In genomic region chr14:60368769-60369666, GRCm38 (mm10) we compare ENCODE assay signal across 15 mouse cellular contexts. TPM values are rescaled to one million over a fixed set of nuclear protein-coding genes. Genes with fewer than 3 reads are reported as not detected.
DNase-seq lines count a peak whose midpoint lies in the region; ATAC-seq and TF ChIP-seq lines count a peak whose summit lies in the region.
"Had no signal": no experiment of that assay in that cellular context is flagged by ENCODE, and none has a peak within 500 bp of the region (broad histone marks: within the 10 kb centered on the region; RNA-seq: fewer than 3 reads in every experiment).

No protein-coding gene starts in this region.

- no peaks in the 10 kb centered on the region for H3K9me3 ChIP-seq in embryonic facial prominence, embryonic 10.5 days
- H3K9me3 ChIP-seq in midbrain, embryonic 12.5 days: no peaks in the 10 kb centered on the region

- 0 out of 2 replicates have a peak, but pooled peaks cover 6% of the 10 kb centered on the region for H3K27me3 ChIP-seq in embryonic facial prominence, embryonic 10.5 days (replicated peaks; ENCODE audit: low read depth, poor library complexity, severe bottlenecking)
- peaks cover 5% of the 10 kb centered on the region for H3K27me3 ChIP-seq in midbrain, embryonic 12.5 days

- H3K4me2 ChIP-seq in midbrain, embryonic 12.5 days (replicated peaks): no peak overlapping the region

- peak; percentile 62 for DNase-seq in cerebellum, adult 9-11 months
- DNase-seq in cerebellum, adult 18-20 months: no peak
- DNase-seq in brain, adult 2 months (ENCODE audit: low read depth, low spot score): peak; percentile 52
- DNase-seq in embryonic facial prominence, embryonic 10.5 days (ENCODE audit: low spot score): peak; percentile 11
- no peak for DNase-seq in right cerebral cortex, postnatal 14 days
- DNase-seq in gastrocnemius, postnatal 14 days: no peak
- DNase-seq in lung, adult 2 months: no peak
- DNase-seq: adrenal gland, postnatal 25 days; B cell, adult 2 months; heart, postnatal 14 days; kidney, postnatal 36 days; liver, postnatal 0 days; thymus, adult 2 months had no signal

- ATAC-seq in midbrain, embryonic 12.5 days (ENCODE audit: low FRiP score, low read depth): peak; percentile 49; the same call in 1 of the 2 replicates
- ATAC-seq: liver, postnatal 0 days had no signal

- H3K4me3 ChIP-seq in embryonic facial prominence, embryonic 10.5 days: no peak overlapping the region
- H3K4me3 ChIP-seq in midbrain, embryonic 12.5 days: no peak overlapping the region
- H3K4me3 ChIP-seq in lung, adult 2 months (replicated peaks; ENCODE audit: extremely low read depth, low read depth, low read length): no peak overlapping the region

- intact Hi-C loops in gastrocnemius, postnatal 14 days (cut with DNase I; ENCODE audit: low total_unique reads): no loop called here

- H3K36me3 ChIP-seq in embryonic facial prominence, embryonic 10.5 days (replicated peaks): no peaks in the 10 kb centered on the region
- H3K36me3 ChIP-seq in midbrain, embryonic 12.5 days: no peaks in the 10 kb centered on the region

- H3K27ac ChIP-seq in embryonic facial prominence, embryonic 10.5 days (replicated peaks): no peak overlapping the region
- H3K27ac ChIP-seq in midbrain, embryonic 12.5 days (replicated peaks): no peak overlapping the region
- H3K27ac ChIP-seq: macrophage had no signal

- H3K9ac ChIP-seq in midbrain, embryonic 12.5 days (replicated peaks): no peak overlapping the region
- H3K9ac ChIP-seq: liver, postnatal 0 days had no signal

- TF ChIP-seq CTCF in lung, adult 2 months (IDR thresholded peaks at IDR 0.05; ENCODE audit: insufficient read depth, low read length): no peak

- no peak for TF ChIP-seq POLR2A in lung, adult 2 months (IDR thresholded peaks at IDR 0.05; ENCODE audit: borderline replicate concordance, extremely low read depth, low read depth, low read length)

- H3K4me1 ChIP-seq in embryonic facial prominence, embryonic 10.5 days: peaks cover 13% of the 10 kb centered on the region
- H3K4me1 ChIP-seq in midbrain, embryonic 12.5 days: peaks cover 12% of the 10 kb centered on the region
- H3K4me1 ChIP-seq in lung, adult 2 months (ENCODE audit: control insufficient read depth, insufficient read depth, low read length): no peaks in the 10 kb centered on the region

- WGBS in embryonic facial prominence, embryonic 10.5 days: 49% methylated on average over 9 of the region's 9 CpGs
- WGBS in midbrain, embryonic 12.5 days: 31% methylated on average over 9 of the region's 9 CpGs
- 81% methylated on average over 9 of the region's 9 CpGs for WGBS in lung, adult 2 months

RNA-seq across cellular contexts. Expression of gene Amer2, which starts 4.0 kb away (rescaled TPM):
- 4.5 and 4.9 TPM in 2 replicates for polyA plus RNA-seq in embryonic facial prominence, embryonic 10.5 days (2016; fragmentation: Nextera tagmentation; extraction: Ambion mirVana)
- 31.0 and 44.7 TPM in 2 replicates for polyA plus RNA-seq in midbrain, embryonic 12.5 days (2016; fragmentation: Nextera tagmentation; extraction: Ambion mirVana)
- under 1 TPM; 0.11 to 0.16 TPM for total RNA-seq in gastrocnemius, postnatal 14 days (2021)
- 0.09 and 0.26 TPM in 2 replicates for polyA plus RNA-seq in lung, adult 2 months (2012; rRNA removed)
- total RNA-seq: heart, postnatal 14 days had no signal
- polyA plus RNA-seq: macrophage had no signal

Comparison
In these comparisons a context has a peak if more than half of its experiments do, and no peak if none do; other contexts are left out.
1. DNase-seq: peak in cerebellum, adult 9-11 months (single experiment), brain, adult 2 months (single experiment) and embryonic facial prominence, embryonic 10.5 days (single experiment); none in cerebellum, adult 18-20 months (0 of 2), right cerebral cortex, postnatal 14 days (single experiment), gastrocnemius, postnatal 14 days (single experiment) and lung, adult 2 months (single experiment).